Mouse (Mus musculus) neutrophil, adult 83 days (primary cell): ENCODE results near the gene Gm5128. TPM values are rescaled to one million over a fixed set of nuclear protein-coding genes. Genes with fewer than 3 reads are reported as not detected.

ENCODE experiments used
- total RNA-seq, 2 experiments: library from RNA; stranded (reverse); gene quantifications; one replicate each; pipeline ENCODE4 v1.2.4; 2023

The Gm5128 gene
- not detected for total RNA-seq

GRCm38 (mm10) chrX:135372984-135373383, at the start of gene Gm5128:
Gene Gm5128 (plus strand): TSS chrX:135373284.

Other genes with a start within 250 kb of the Gm5128 start
- not detected for gene Gm15023, start 195.7 kb upstream of the Gm5128 start, total RNA-seq
- gene Tceal6, start 162.6 kb upstream of the Gm5128 start, total RNA-seq, result not detected
- not detected for gene Pramel3, start 71.0 kb upstream of the Gm5128 start, total RNA-seq
- gene Gm7903, start 60.6 kb downstream of the Gm5128 start, total RNA-seq, result not detected
- not detected for gene AV320801, start 121.3 kb downstream of the Gm5128 start, total RNA-seq
- not detected for gene Nxf7, start 225.5 kb downstream of the Gm5128 start, total RNA-seq